Mouse (Mus musculus) myocyte (in vitro differentiated cells): ENCODE measurements around the gene Ccdc113.

Source experiments
- E2F4 ChIP-seq: IDR thresholded peaks from one replicate; pipeline ENCODE4 v1.6.1; 2011; ENCODE audit warnings: mild to moderate bottlenecking, control low read depth, moderate library complexity; ENCODE audit not compliant: insufficient read depth
- MAX ChIP-seq: IDR thresholded peaks from one replicate; pipeline ENCODE4 v1.6.1; 2011; ENCODE audit warnings: low read depth, mild to moderate bottlenecking, control low read depth
- MYOG ChIP-seq, 3 experiments: IDR thresholded peaks; one replicate each; pipeline ENCODE4 v1.6.1; 2011; ENCODE audit warnings: control low read depth in 2 of 3, low read depth in 2 of 3, mild to moderate bottlenecking in 2 of 3; ENCODE audit not compliant: insufficient read length in 2 of 3, control insufficient read depth in 1 of 3, insufficient read depth in 1 of 3
- POLR2A ChIP-seq: IDR thresholded peaks from one replicate; pipeline ENCODE4 v1.6.1; 2011; ENCODE audit warnings: low read depth, mild to moderate bottlenecking, control low read depth, moderate library complexity; ENCODE audit not compliant: insufficient read length
- SRF ChIP-seq: IDR thresholded peaks from one replicate; pipeline ENCODE4 v1.6.1; 2011; ENCODE audit warnings: low read depth; ENCODE audit not compliant: control insufficient read depth, insufficient read length
- TCF3 ChIP-seq: IDR thresholded peaks from one replicate; pipeline ENCODE4 v1.6.1; 2011; ENCODE audit warnings: low read depth, control low read depth; ENCODE audit not compliant: insufficient read length
- USF1 ChIP-seq: IDR thresholded peaks from one replicate; pipeline ENCODE4 v1.6.1; 2011; ENCODE audit warnings: low read depth, mild to moderate bottlenecking, control low read depth, moderate library complexity

DNA sequence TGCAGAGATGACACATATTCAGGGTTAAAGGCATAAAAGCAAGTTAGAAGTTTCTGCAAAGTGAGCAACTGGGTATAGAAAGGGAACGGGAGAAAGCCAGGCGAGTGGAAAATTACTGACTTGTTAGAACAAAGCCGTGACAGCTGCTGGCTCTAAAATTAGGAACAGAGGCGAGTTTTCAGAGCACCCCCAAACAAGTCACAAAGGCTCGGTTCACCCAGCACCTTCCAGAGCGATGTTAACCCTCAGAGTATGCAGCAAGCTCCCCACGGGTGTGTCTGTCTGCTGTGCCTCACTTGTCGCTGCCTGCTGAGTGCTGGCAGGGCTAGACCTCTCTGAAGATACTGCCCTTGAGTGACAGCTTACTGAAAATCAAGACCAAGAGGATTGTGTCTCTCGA is 73.3 kb downstream of the Ccdc113 start:
- TF ChIP-seq MYOG (IDR thresholded peaks at IDR 0.05; ENCODE audit: control insufficient read depth in 1 of 3, insufficient read depth in 1 of 3, insufficient read length in 2 of 3, low read depth in 2 of 3): peak in 2 of 3 experiments; percentile 67 to 86
- no peak for TF ChIP-seq MAX
- TF ChIP-seq POLR2A: no peak
- no peak for TF ChIP-seq TCF3
- TF ChIP-seq USF1: no peak
- no peak for TF ChIP-seq SRF
- no peak for TF ChIP-seq E2F4
